Mouse (Mus musculus) monocyte, adult 5-6 weeks (primary cell): ENCODE data around the gene Aldh4a1. TPM values are rescaled to one million over a fixed set of nuclear protein-coding genes. Genes with fewer than 3 reads are reported as not detected.

Experiments used
- ATAC-seq: fragments of 153-309, 156-312 bp; replicated peaks from 2 replicates; pipeline ENCODE4 v1.8.0; 2017; ENCODE audit warnings: mild to moderate bottlenecking; ENCODE audit not compliant: low TSS enrichment, insufficient number of reproducible peaks, severe bottlenecking, poor library complexity, low FRiP score
- total RNA-seq: library from RNA; stranded (forward); fragments of 200-1000, 200-491, 200-594 nt; gene quantifications from 3 replicates; pipeline ENCODE4 v1.2.3, GENCODE M21; 2017

The Aldh4a1 gene
- total RNA-seq, 1 experiment from 2014 or later: 4.5 TPM

DNA sequence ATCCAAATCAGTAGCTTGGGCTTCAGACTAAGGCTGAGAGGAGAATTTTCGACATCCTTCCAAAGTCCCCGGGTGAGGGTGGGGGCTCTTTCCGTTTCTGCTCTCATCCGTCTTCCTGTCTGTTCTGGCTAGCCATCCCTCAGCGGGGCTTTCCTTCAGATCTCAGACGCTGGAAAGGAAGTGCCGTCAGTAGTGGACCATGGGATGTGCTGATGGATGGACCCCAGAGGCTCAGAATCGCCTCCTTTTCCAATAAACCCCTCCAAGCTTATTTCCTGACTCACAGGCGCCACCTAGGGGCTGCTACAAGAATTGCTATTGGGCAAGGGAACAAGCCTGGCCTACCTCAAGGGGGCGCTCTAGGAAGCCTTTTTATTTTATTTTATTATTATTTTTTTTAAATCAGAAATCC, 11.1 kb upstream of the Aldh4a1 start:
- 0 out of 2 replicates have a peak, but pooled peaks have one; percentile 59 for ATAC-seq

DNA sequence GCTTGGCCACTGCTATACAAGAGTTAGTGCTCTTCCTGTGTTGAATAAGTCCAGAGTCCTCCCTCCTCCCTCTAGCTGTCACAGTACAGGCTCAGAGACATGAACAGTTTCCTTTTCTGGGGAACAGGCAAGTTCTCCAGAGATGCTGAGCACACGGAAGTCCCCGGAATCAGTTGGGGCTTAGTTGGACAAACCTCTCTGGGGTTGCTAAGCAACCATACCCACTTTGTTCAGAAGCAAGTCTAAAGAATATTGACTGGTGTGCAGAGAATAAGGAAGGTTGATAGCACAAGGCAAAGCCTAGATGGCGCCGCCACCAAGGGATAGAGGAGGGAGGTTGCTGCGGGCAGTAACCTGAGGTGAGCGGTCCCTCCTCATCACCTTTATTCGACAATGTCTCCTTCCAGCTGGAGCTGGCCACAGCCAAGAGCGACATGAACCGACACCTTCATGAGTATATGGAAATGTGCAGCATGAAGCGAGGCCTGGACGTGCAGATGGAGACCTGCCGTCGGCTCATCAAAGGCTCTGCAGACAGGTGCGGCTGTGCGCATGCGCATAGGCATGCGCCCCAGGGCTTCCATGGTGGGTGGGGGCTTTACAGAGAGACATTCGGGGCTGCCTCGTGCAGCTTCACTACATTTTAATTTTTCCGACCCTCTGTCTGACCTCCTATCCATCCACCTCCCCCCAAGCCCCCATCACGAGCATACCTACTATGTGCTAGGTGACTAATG, 8.0 kb upstream of the Aldh4a1 start:
- no peak for ATAC-seq

DNA sequence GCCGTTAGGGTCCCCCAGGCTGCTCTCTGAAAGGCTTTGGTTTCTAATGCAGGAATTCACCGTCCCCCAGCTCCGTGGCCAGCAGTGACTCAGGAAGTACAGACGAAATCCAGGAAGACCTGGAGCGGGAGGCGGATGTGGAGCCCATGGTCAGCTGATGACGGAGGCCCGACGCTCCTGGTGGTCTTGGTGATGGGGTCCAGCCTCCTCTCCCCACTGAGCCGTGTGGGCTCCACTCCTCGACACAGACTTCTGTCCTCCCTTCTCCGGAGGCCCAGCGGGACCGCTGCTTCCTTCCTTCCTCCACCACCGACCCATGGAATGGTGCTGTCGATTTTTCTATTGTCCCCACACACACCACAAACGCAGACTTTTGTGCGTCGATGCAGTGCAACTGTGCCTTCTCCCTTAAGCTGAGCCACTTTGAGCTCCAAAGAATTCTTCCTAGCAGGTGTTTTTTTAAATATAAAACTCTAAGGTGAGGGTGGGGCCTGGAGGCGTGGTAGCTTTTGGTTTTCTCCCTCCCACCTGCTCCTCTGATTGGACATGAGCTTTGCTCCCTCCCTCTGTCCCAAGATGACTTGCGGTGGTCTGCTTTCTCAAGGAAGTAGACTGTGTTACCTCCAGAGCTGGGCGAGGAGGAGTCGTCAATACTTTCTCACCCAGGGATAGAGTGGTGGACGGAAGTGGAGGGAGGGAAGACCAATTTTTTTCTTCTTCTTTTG, 6.2 kb upstream of the Aldh4a1 start:
- peak; percentile 92 for ATAC-seq

DNA sequence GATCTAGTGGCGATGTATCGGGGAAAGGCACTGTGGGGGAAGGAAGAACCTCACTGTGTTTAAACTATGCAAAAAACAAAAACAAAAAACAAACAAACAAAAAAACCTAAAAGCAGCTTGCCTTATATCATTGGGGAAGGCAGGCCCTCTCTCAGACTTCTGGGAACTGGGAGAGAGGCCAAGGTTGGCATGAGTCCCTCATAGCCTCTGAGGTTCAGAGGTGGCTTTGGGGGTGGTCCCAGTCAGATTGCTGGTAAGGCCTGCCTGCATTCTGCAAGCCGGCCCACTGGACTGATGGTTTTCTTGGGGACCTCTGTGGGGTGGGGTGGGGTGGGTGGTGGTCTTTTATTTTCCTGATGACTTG, 5.7 kb upstream of the Aldh4a1 start:
- ATAC-seq: no peak

DNA sequence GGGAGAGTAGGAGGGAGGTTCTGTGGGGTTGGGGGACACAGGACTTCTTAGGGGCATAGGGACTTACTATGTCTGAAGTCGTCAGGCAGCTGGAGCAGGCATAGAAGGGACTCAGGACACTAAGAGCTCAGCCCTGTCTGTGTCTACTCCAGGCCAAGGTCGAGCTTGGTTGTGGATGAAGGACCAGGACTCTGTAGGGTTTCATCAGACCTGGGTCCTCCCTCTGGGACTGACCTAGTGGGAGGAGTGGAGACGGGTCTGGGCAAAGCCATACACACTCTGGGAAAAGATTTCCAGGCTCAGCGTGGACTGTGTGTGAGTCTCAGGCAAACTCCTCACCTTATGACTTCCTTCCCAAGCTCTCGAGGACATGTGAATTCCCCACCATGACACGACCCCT, 2.9 kb upstream of the Aldh4a1 start:
- ATAC-seq: no peak

DNA sequence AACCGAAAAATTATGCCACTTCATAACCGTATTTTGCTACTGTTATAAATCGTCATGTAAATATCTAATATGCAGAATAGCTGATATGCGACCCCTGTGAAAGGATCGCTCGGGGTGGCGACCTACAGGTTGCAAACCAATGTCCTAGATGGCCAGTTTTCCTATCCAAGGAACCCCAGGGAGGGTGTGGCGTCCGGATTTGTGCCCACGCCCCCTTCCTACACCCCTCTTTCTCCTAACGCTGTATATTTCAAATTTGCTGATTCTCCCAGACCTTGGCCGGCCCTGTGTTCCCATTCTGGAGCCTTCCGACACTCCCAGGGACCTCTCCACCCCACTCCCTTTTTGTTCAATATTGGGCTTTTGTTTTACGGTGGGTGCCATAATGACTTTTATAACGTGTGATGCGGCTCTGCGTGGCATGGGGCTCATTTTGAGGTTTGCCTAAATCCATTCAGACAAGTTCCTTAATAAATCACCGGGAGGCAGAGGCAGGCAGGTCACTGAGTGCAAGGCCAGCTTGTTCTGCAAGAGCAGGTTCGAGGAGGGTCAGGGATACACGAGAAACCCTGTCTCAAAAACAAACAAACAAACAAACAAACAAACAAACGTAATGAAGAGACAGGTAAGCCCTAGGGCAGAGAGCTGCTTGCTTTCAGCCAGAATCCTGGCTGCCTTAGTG, 909 bp downstream of the Aldh4a1 start:
- no peak for ATAC-seq

DNA sequence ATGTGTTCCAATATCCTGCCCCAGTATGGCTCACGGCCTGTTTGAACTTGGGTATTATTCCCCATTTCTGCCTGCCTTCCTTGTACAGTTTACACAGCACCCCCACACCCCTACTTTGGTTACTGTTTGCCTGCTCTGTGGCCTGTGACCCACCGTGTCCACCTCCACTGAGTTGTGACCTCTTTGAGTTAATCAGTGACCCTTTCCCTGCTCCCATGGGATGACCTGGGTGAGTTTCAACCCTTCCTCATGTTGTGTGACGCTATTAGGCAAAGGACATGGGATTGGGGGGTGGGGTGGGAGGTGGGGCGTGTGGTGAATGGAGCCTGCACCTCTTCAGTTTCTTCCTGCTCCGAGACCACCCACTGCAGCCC, 1.4 kb downstream of the Aldh4a1 start:
- no peak for ATAC-seq

DNA sequence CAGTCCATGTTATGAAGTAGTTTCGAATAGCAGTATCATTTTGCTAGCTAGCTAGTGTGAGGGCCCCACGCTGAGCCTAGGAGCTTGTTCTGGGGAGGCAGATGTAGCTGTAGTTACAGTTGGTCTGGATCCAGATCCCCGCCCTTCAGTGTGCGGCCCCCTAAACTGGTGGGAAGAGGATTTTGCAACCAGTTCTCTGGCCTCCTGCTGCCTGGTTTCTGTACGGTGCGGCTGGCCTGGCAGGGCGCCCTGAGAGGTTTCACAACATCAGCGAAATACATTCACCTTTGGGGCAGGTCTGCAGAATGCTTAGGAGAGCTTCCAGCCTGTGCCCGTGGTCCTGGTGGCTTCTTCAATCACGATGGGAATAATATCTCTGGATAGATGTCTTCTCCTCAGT, 2.0 kb downstream of the Aldh4a1 start:
- ATAC-seq: no peak

DNA sequence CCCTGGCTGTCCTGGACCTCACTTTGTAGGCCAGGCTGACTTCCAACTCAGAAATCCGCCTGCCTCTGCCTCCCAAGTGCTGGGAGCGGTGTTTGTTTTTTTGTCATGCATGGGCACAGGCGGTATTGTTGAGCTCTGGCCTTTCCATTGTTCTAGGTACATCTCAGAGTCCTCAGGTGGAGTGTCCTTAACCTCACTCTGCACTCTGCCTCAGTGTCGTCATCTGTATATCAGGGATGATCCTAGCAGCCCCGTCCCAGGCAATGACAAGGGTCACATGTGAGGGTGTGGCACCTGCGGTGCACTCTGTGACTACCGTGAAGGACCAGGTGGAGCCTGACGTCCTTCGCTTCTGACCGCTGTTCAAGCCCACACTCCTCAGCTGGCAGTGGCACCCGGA, 4.7 kb downstream of the Aldh4a1 start:
- ATAC-seq: no peak

DNA sequence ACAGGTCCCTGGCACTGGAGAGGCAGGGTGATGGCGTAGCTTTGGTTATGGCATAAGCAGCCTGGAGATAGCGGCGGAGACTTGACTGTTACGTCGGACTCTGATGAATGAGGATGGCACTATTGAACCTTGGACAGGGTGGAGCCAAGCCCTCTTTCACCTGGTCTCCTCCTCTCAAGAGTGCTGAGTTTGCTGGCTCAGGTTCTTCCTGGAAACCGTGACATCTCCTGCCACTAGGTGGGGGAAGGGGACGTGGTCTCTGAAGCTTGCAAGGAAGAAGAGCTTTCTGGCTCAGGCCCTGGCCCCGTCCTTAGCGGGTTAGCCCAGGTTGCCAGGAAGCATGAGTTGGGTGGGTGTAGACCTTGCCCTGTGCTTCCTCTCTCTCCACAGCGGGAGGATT, 7.5 kb downstream of the Aldh4a1 start:
- no peak for ATAC-seq

DNA sequence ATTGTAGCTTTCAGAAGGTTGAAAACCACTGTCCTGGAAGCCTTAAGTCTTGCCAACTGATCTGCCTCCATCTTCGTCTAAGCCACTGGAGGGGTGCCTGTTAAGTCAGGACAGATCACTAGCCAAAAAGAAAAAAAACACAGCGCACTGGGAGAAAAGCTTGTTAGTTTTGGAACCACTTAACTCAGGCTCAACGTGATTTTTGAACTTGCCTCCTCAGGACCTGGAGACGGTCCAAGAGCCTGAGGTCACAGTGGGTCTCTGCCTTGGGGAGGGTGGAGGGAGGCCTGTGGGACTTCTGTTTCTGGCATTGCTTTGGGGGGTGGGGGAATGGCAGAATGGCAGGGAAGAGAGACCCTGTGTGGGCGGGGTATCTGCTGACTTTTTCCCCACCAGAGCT, 8.5 kb downstream of the Aldh4a1 start:
- ATAC-seq: no peak

DNA sequence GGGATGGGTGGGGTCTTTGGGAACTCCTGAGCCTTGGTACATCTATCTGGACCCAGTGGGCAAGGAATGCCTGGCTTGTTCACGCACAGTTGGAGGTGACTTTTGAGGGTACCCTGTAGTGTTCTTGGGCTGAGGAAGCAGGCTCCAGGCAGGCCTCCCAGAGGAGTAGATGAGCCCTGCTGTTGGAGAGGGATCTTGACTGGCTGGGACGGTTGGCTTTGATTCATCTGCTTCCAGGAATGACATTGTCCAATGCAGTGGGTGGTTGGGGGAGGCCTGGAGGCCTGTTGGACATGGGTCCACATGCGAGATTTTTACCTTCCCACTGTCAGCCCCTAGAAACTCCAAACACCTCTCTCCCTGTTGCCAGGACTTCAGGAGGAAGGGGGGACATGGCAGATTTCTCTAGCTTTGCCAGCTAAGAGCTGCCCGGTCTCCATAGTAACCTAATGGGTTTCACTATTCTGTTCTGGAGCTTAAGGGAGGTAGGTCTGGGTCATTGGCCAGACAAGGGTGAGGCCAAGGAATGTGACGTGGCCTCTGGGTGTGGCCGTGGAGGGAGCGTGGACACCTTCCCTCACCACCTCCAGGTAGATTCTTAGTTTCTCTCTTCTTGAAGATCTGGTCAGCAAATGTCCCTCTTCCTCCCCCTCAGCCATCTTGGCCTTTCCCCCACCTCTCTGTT, 9.0 kb downstream of the Aldh4a1 start:
- no peak for ATAC-seq

DNA sequence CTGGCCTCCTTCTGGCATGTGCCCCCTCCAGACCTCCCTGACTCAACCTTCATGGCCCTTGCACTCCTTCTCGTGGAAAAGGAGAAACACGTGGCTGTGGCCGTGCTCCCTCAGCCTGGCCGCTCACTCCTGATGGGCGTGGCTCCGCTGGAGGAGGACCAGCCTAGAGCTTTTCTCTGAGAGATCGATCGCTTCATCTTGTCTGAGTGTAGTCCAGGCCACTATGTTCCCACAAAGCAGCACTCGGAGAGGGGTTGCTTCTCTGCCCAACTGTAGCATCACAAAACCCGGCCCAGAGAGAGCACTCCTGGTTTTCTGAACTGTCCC, 9.6 kb downstream of the Aldh4a1 start:
- ATAC-seq: no peak

DNA sequence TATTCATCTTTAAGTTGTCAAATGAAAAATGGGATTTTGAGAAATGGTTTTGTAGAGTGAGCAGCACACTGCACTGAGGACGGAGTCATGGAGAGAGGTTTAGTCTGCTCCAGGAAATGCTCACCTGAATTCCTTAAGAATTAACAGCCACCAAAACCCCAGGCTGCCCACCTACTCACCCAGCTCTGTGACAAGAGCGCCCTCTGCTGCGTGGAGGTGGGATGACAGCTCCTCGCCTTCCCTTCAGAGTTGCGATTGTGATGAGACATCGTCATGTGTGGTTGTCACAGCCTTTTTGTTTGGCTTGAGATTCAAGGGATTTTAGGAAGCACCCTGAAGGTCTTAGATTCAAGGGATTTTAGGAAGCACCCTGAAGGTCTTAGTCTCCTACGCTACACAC, 13.7 kb downstream of the Aldh4a1 start:
- 0 out of 2 replicates have a peak, but pooled peaks have one; percentile 37 for ATAC-seq

DNA sequence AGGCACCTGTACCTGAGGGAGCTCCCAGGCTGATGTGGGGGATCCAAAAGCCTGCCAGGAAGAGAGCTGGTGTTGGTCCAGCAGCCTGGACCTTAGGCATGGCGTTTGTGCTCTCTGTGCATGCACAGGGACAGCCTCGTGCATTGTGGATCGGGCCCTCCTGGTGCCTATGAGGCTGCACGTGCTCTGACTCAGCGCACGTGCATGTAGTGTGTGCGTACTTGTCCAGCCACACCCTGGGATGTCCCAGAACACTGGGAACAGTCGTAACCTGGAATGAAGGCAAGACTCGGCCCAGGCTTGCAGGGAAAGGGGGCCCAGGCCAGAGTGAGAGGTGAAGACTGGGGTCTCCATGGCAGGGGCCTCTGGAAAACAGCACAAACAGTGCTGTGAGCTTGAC, 15.2 kb downstream of the Aldh4a1 start:
- no peak for ATAC-seq

DNA sequence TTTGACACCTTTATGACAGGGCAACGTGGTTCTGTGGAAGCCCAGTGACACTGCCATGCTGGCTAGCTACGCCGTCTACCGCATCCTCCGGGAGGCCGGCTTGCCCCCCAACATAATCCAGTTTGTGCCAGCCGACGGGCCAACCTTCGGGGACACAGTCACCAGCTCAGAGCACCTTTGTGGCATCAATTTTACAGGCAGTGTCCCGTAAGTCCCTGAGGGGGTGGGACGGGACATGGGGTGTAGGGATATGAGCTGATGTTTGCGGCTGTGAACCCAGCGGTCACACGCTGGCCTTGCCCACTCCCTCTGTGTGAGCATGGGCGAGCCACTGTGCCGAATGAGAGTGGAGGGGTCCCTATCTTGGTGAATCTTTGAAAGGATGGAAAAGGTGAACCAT, 15.7 kb downstream of the Aldh4a1 start:
- no peak for ATAC-seq

DNA sequence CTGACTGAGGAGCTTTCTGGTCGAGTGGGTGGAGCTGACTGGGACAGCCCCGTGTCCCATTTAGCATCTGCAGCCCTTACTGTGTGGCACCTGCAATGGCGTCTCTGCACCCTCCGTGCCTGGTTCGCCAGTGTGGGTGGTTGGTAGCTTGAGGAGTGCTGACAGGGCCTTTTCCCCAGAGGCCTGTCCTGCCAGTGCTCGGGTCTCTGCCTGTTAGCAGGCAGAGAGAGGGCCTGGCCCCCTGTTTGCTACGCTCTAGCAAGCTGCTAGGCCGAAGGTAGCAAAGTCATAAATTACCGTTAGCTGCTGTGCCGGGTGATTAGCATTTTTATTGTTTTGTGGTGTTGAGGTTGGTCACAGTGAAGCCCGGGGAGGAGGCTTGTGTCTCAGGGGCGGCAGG, 17.1 kb downstream of the Aldh4a1 start:
- ATAC-seq: no peak

DNA sequence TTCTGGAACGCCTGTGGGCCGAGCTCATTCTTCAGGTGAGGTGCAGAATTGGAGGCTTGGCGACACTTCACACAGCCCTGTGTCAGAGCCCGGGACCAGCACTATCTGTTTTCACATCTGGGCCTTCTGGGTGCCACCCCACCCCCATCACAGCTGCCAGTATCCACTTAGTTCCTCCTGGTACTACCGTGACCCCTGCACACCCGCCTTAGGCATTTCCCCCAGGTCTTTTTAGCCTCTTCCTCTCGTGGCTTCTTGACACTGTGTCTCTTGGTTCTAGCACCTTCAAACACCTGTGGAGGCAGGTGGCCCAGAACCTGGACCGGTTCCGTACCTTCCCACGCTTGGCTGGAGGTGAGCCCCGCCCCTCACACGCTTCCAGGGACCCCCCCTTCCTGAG, 17.7 kb downstream of the Aldh4a1 start:
- ATAC-seq: no peak

DNA sequence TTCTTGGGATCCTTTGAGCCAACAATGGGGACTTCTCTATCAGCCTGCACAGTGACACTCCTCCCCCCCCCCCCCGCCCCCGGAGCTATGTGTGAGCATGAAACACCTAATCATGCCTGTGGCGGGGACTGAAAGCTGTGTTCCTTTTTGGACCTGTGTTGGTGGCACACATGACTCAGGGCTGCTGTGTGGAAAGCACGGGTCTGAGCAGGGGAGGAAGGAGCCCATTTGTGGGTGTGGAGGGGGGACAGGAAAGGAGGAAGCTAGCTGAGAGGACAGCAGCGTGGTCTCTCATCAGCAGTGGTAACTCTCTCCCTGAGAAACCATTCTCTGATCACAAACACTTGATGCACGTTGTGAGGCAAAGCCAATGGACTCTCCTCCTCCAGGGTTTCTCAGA, 18.1 kb downstream of the Aldh4a1 start:
- ATAC-seq: no peak
